Mouse (Mus musculus): ENCODE measurements around the gene Shpk. TPM values are rescaled to one million over a fixed set of nuclear protein-coding genes. Genes with fewer than 3 reads are reported as not detected.

The Shpk gene
- polyA plus RNA-seq, 1 experiment from 2014 or later = 1.00 TPM

DNA sequence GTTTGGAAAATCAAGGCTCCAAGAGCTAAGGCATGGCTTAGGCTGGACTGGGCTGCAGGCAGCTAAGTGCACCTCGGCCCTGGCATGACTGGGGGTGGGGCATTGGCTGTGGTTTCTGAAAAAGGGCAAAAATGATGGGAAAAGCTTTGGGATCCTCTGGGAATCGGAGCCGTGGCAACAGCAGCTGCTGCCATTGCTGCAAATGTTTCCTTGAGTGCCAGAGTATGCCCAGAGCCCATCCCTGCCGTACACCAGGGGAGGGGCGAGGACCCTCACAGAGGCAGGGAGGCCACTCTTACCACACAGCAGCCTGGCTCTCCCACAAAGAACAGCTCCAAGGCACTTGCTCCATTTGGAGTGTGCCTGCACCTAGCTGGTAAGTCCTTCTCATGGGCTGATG, 34.7 kb downstream of the Shpk start, which contains the start of gene Trpv1:
TSS of gene Trpv1 (plus strand) at position 301 of the 400 bp plus-strand sequence.
- Histone ChIP-seq H3K9me3 (replicated peaks; ENCODE audit: control insufficient read depth, low read length) (no peaks in the 10 kb centered on the region), H3K4me3 (ENCODE audit: low read length) (no peak within 1 kb of the TSS), H3K27ac (ENCODE audit: low read length) (no peak within 1 kb of the TSS), H3K27me3 (ENCODE audit: control insufficient read depth, insufficient read depth, low read length) (no peaks in the 10 kb centered on the region), H3K9ac (ENCODE audit: low read length) (no peak within 1 kb of the TSS), H3K4me1 (ENCODE audit: control insufficient read depth, insufficient read depth, low read length) (0 out of 2 replicates have a peak, but pooled peaks cover 3% of the 10 kb centered on the region), H3K4me2 (ENCODE audit: low read depth, low read length) (no peak within 1 kb of the TSS), H3K36me3 (ENCODE audit: control insufficient read depth, insufficient read depth) (no peaks in the 10 kb centered on the region)
- ATAC-seq (replicated peaks; ENCODE audit: extremely low read depth, insufficient read depth, low FRiP score) = no peak
- WGBS = 76% methylated on average over 5 of the region's 5 CpGs

DNA sequence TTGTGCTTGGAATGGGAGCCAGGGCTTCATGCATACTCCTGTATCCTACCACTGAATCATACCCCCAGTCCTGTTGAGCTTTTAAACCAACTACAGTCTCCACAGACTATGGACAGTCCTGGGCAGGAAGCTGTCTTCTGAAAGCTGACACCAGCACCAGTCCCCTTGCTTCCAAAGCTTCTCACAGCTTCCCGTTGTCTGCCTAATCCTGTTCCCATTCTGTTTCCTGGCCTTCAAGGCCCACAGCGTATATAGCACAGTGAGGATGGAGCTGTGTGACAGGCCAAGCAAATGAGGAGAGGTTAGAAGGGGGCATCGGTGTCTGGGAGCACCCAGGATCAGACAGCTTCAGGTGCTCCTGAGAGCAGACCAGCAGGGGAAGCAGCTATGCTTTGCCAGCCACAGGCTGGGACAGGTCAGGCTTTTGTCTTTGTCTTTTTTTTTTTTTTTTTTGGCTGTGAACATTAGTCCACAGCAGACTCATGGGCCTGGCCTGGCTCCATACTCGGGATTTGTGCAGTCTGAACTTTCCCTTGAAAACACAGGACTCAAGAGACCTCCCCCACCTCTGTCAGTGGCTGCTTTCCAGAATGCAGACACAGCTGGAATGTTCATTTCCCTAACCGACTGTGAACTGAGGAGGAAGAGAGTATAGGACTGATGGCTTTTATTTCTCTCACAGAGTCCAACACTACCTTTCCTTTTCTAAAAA, 36.9 kb downstream of the Shpk start:
- peak; percentile 76 for ATAC-seq (replicated peaks; ENCODE audit: extremely low read depth, insufficient read depth, low FRiP score)
- Histone ChIP-seq H3K9me3 (replicated peaks; ENCODE audit: control insufficient read depth, low read length) (no peaks in the 10 kb centered on the region), H3K36me3 (ENCODE audit: control insufficient read depth, insufficient read depth) (no peaks in the 10 kb centered on the region), H3K4me3 (ENCODE audit: low read length) (no peak overlapping the region), H3K4me1 (ENCODE audit: control insufficient read depth, insufficient read depth, low read length) (0 out of 2 replicates have a peak, but pooled peaks cover 3% of the 10 kb centered on the region), H3K4me2 (ENCODE audit: low read depth, low read length) (no peak overlapping the region), H3K27me3 (ENCODE audit: control insufficient read depth, insufficient read depth, low read length) (no peaks in the 10 kb centered on the region), H3K27ac (ENCODE audit: low read length) (peak overlapping the region; percentile 87), H3K9ac (ENCODE audit: low read length) (no peak overlapping the region)
- WGBS = 25% methylated on average over 5 of the region's 5 CpGs

DNA sequence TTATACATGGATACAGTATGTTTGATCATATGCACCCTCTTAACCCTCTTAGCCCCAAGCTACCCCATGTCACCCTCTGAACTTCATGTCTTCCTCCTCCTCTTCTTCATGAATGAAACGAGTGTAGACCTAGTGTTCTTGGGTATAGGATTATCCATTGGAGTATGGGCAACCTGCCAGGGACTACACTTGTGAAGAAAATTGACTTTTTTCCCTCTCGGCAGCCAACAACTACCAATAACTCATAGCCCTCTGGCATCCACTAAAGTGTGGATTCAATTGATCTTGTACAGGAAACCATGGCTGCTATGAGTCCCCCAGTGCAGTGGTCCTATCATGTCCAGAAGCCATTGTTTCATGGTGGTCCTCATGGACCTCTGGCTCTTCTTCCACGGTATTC, 37.5 kb downstream of the Shpk start:
- Histone ChIP-seq H3K4me1 (ENCODE audit: control insufficient read depth, insufficient read depth, low read length) (0 out of 2 replicates have a peak, but pooled peaks cover 3% of the 10 kb centered on the region), H3K9me3 (replicated peaks; ENCODE audit: control insufficient read depth, low read length) (no peaks in the 10 kb centered on the region), H3K4me3 (ENCODE audit: low read length) (no peak overlapping the region), H3K27ac (ENCODE audit: low read length) (peak overlapping the region; percentile 58; the same call in 1 of the 2 replicates), H3K4me2 (ENCODE audit: low read depth, low read length) (no peak overlapping the region), H3K27me3 (ENCODE audit: control insufficient read depth, insufficient read depth, low read length) (no peaks in the 10 kb centered on the region), H3K36me3 (ENCODE audit: control insufficient read depth, insufficient read depth) (no peaks in the 10 kb centered on the region), H3K9ac (ENCODE audit: low read length) (no peak overlapping the region)
- ATAC-seq (replicated peaks; ENCODE audit: extremely low read depth, insufficient read depth, low FRiP score) = no peak
- WGBS = 50% methylated on average over 3 of the region's 3 CpGs

DNA sequence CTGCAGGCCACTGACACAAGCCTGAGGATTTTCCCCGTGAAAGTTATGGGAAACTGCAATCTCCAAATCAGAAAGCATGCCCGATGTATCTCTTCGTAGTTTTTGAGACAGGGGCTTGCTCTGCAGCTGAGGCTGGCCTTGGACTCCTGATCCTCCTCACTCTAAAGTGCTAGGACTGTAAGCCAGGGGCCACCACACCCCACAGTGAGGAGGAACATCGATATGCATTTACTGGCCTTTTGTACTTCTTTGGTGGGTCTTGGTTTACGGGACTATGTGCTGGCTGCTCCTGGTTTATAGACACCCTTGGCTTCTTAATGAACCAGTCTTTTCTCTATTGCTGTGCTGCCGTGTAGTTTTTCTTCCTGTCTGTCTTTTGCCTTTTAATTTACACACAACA, 42.9 kb downstream of the Shpk start:
- 72% methylated on average over 6 of the region's 6 CpGs for WGBS
- ATAC-seq (replicated peaks; ENCODE audit: extremely low read depth, insufficient read depth, low FRiP score) = no peak

GRCm38 (mm10) chr11:73242777-73243176, 43.5 kb downstream of the Shpk start:
- H3K4me2 ChIP-seq (ENCODE audit: low read depth, low read length) = no peak overlapping the region
- no peaks in the 10 kb centered on the region for H3K4me1 ChIP-seq (ENCODE audit: control insufficient read depth, insufficient read depth, low read length)
- no peak for ATAC-seq (replicated peaks; ENCODE audit: extremely low read depth, insufficient read depth, low FRiP score)
- no peaks in the 10 kb centered on the region for H3K9me3 ChIP-seq (replicated peaks; ENCODE audit: control insufficient read depth, low read length)
- 82% methylated on average over 4 of the region's 4 CpGs for WGBS
- no peak overlapping the region for H3K4me3 ChIP-seq (ENCODE audit: low read length)
- H3K27me3 ChIP-seq (ENCODE audit: control insufficient read depth, insufficient read depth, low read length) = no peaks in the 10 kb centered on the region
- H3K27ac ChIP-seq (ENCODE audit: low read length) = no peak overlapping the region
- no peak overlapping the region for H3K9ac ChIP-seq (ENCODE audit: low read length)
- no peaks in the 10 kb centered on the region for H3K36me3 ChIP-seq (ENCODE audit: control insufficient read depth, insufficient read depth)

More for the DNA sequence above, 42.9 kb downstream of the Shpk start:
- no peak overlapping the region for H3K27ac ChIP-seq (ENCODE audit: low read length)
- H3K9me3 ChIP-seq (replicated peaks; ENCODE audit: control insufficient read depth, low read length) = no peaks in the 10 kb centered on the region
- no peak overlapping the region for H3K9ac ChIP-seq (ENCODE audit: low read length)
- no peak overlapping the region for H3K4me3 ChIP-seq (ENCODE audit: low read length)
- H3K4me1 ChIP-seq (ENCODE audit: control insufficient read depth, insufficient read depth, low read length) = no peaks in the 10 kb centered on the region
- no peak overlapping the region for H3K4me2 ChIP-seq (ENCODE audit: low read depth, low read length)
- no peaks in the 10 kb centered on the region for H3K27me3 ChIP-seq (ENCODE audit: control insufficient read depth, insufficient read depth, low read length)
- no peaks in the 10 kb centered on the region for H3K36me3 ChIP-seq (ENCODE audit: control insufficient read depth, insufficient read depth)

- H3K36me3 ChIP-seq (ENCODE audit: control insufficient read depth, insufficient read depth) = no peaks in the 10 kb centered on the region
- no peak overlapping the region for H3K9ac ChIP-seq (ENCODE audit: low read length)
- WGBS = 65% methylated on average over 4 of the region's 4 CpGs
- no peak overlapping the region for H3K27ac ChIP-seq (ENCODE audit: low read length)
- no peaks in the 10 kb centered on the region for H3K27me3 ChIP-seq (ENCODE audit: control insufficient read depth, insufficient read depth, low read length)
- no peak overlapping the region for H3K4me3 ChIP-seq (ENCODE audit: low read length)
- no peak overlapping the region for H3K4me2 ChIP-seq (ENCODE audit: low read depth, low read length)
- no peaks in the 10 kb centered on the region for H3K4me1 ChIP-seq (ENCODE audit: control insufficient read depth, insufficient read depth, low read length)
- H3K9me3 ChIP-seq (replicated peaks; ENCODE audit: control insufficient read depth, low read length) = peaks cover 2% of the 10 kb centered on the region; the same call in 1 of the 2 replicates
- no peak for ATAC-seq (replicated peaks; ENCODE audit: extremely low read depth, insufficient read depth, low FRiP score)
Measured at GRCm38 (mm10) chr11:73257362-73257945, 58.2 kb downstream of the Shpk start.

GRCm38 (mm10) chr11:73258664-73259063, 59.4 kb downstream of the Shpk start:
- Histone ChIP-seq H3K4me3 (ENCODE audit: low read length) (no peak overlapping the region), H3K36me3 (ENCODE audit: control insufficient read depth, insufficient read depth) (no peaks in the 10 kb centered on the region), H3K9ac (ENCODE audit: low read length) (no peak overlapping the region), H3K9me3 (replicated peaks; ENCODE audit: control insufficient read depth, low read length) (peaks cover 2% of the 10 kb centered on the region; the same call in 1 of the 2 replicates), H3K27me3 (ENCODE audit: control insufficient read depth, insufficient read depth, low read length) (no peaks in the 10 kb centered on the region), H3K4me1 (ENCODE audit: control insufficient read depth, insufficient read depth, low read length) (no peaks in the 10 kb centered on the region), H3K4me2 (ENCODE audit: low read depth, low read length) (no peak overlapping the region), H3K27ac (ENCODE audit: low read length) (no peak overlapping the region)
- no peak for ATAC-seq (replicated peaks; ENCODE audit: extremely low read depth, insufficient read depth, low FRiP score)

- no peak for ATAC-seq (replicated peaks; ENCODE audit: extremely low read depth, insufficient read depth, low FRiP score)
- Histone ChIP-seq H3K27me3 (ENCODE audit: control insufficient read depth, insufficient read depth, low read length) (no peaks in the 10 kb centered on the region), H3K4me1 (ENCODE audit: control insufficient read depth, insufficient read depth, low read length) (no peaks in the 10 kb centered on the region), H3K36me3 (ENCODE audit: control insufficient read depth, insufficient read depth) (no peaks in the 10 kb centered on the region), H3K4me2 (ENCODE audit: low read depth, low read length) (no peak overlapping the region), H3K9me3 (replicated peaks; ENCODE audit: control insufficient read depth, low read length) (peaks cover 2% of the 10 kb centered on the region; the same call in 1 of the 2 replicates), H3K9ac (ENCODE audit: low read length) (no peak overlapping the region), H3K4me3 (ENCODE audit: low read length) (no peak overlapping the region), H3K27ac (ENCODE audit: low read length) (no peak overlapping the region)
- WGBS = 63% methylated on average over 3 of the region's 3 CpGs
Measured at GRCm38 (mm10) chr11:73260457-73260856, 61.2 kb downstream of the Shpk start.

DNA sequence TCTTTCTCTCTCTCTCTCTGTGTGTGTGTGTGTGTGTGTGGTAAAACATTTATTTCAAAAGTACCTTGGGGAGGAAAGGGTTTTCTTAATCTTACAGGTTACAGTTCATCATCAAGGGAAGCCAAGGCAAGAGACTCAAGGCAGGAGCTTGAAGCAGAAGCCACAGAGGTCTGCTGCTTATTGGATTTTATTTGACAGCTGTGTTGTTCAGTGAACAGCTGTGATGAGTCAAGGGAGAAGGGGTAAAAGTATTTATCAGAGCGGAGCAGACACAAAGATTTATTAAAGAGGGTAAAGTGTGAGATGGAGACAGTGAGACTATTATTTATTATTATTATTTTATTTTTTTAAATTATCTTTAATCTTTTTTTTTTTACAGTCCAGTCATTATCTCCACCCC, 62.1 kb downstream of the Shpk start:
- WGBS = 65% methylated on average over 1 of the region's 1 CpGs
- Histone ChIP-seq H3K27me3 (ENCODE audit: control insufficient read depth, insufficient read depth, low read length) (no peaks in the 10 kb centered on the region), H3K27ac (ENCODE audit: low read length) (no peak overlapping the region), H3K4me2 (ENCODE audit: low read depth, low read length) (no peak overlapping the region), H3K9me3 (replicated peaks; ENCODE audit: control insufficient read depth, low read length) (peaks cover 2% of the 10 kb centered on the region; the same call in 1 of the 2 replicates), H3K4me3 (ENCODE audit: low read length) (no peak overlapping the region), H3K36me3 (ENCODE audit: control insufficient read depth, insufficient read depth) (no peaks in the 10 kb centered on the region), H3K9ac (ENCODE audit: low read length) (no peak overlapping the region), H3K4me1 (ENCODE audit: control insufficient read depth, insufficient read depth, low read length) (no peaks in the 10 kb centered on the region)
- no peak for ATAC-seq (replicated peaks; ENCODE audit: extremely low read depth, insufficient read depth, low FRiP score)

Measured in heart, embryonic 16.5 days (tissue).